Mouse (Mus musculus): Measurements from ENCODE around the gene Tvp23b. TPM values are rescaled to one million over a fixed set of nuclear protein-coding genes. Genes with fewer than 3 reads are reported as not detected.

Tvp23b gene
- total and polyA plus RNA-seq, 3 experiments: 24.3 to 40.0 TPM; not detected in 1

DNA sequence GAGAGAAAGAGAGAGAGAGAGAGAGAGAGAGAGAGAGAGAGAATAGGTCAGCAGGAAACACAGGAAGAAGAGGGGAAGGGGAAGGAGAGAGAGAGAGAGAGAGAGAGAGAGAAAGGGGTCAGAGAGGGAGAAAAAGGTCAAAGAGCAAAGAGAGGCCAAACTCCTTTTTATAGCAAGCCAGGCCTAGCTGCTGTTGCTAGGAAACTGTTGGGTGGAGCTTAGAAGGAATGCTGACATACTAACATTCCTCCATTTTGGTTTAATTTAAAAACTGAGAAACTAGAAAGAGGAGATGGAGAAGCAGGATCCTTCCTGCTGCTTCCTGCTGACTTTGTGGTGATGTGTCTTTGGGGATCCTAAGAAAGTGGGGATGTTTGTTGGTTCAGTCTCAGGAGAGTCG is 3.6 kb upstream of the Tvp23b start:
- no peak overlapping the region for H3K4me3 ChIP-seq (ENCODE audit: control insufficient read depth in 1 of 2, insufficient read depth in 1 of 2, low read depth in 2 of 2, low read length in 2 of 2)
- peaks cover 0 to 3% of the 10 kb centered on the region in 2 experiments; a peak in 2 of 4 replicates for H3K4me1 ChIP-seq (ENCODE audit: control insufficient read depth in 1 of 2, insufficient read depth in 2 of 2, low read length in 2 of 2)
- TF ChIP-seq POLR2A (IDR thresholded peaks at IDR 0.05; ENCODE audit: control insufficient read depth in 1 of 2, insufficient read depth in 1 of 2, low read depth in 1 of 2, low read length in 2 of 2, poor library complexity in 1 of 2) (no peak), RAD21 (IDR thresholded peaks at IDR 0.05; ENCODE audit: low read depth, low read length) (no peak), CHD1 (IDR thresholded peaks at IDR 0.05; ENCODE audit: low read depth, low read length) (no peak), TBP (IDR thresholded peaks at IDR 0.05; ENCODE audit: low read depth, low read length) (no peak), NELFE (IDR thresholded peaks at IDR 0.05; ENCODE audit: low read depth, low read length) (no peak), MYB (IDR thresholded peaks at IDR 0.05; ENCODE audit: low read depth, low read length) (no peak), GABPA (IDR thresholded peaks at IDR 0.05; ENCODE audit: low read depth, low read length) (no peak), UBTF (IDR thresholded peaks at IDR 0.05; ENCODE audit: borderline replicate concordance, insufficient read depth, low read depth, low read length) (no peak), BHLHE40 (IDR thresholded peaks at IDR 0.05; ENCODE audit: borderline replicate concordance, low read depth, low read length) (no peak)
- peaks cover 6% of the 10 kb centered on the region for H3K79me2 ChIP-seq (ENCODE audit: control insufficient read depth, insufficient read depth, low read length, poor library complexity)
- peaks cover 5 to 12% of the 10 kb centered on the region in 2 experiments for H3K27me3 ChIP-seq (ENCODE audit: control insufficient read depth in 1 of 2, insufficient read depth in 2 of 2, low read length in 2 of 2)
- no peak for DNase-seq (ENCODE audit: low read depth, low spot score)
- peaks cover 0 to 6% of the 10 kb centered on the region in 2 experiments; a peak in 2 of 4 replicates for H3K36me3 ChIP-seq (ENCODE audit: control insufficient read depth in 1 of 2, insufficient read depth in 2 of 2, low read length in 2 of 2)
- no peak overlapping the region for H3K9ac ChIP-seq (ENCODE audit: control insufficient read depth, low read depth, low read length, poor library complexity, severe bottlenecking)
- H3K9me3 ChIP-seq (replicated peaks; ENCODE audit: insufficient read depth, low read length): no peaks in the 10 kb centered on the region
- no peak overlapping the region for H3K27ac ChIP-seq (ENCODE audit: control insufficient read depth, low read depth, low read length)

DNA sequence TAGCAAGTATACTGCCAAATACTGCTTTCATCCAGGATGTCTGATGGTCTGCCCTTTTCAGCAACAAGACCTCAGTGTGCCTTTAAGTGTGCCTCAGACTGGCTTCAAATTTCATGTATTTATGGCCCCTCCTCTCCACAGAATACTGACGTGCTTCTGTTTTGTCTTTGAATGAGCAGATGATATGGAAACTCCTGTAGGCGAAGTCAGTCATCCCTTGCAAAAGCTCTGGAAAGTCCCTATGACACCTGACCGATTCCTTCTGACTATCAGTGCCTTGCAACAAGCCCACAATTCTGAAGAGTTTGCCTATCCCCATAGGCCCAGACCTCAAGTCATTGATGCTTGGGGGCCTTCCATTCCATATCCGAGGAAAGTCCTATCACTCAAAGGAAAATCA is 2.8 kb upstream of the Tvp23b start:
- no peak overlapping the region for H3K9ac ChIP-seq (ENCODE audit: control insufficient read depth, low read depth, low read length, poor library complexity, severe bottlenecking)
- no peak for TF ChIP-seq POLR2AphosphoS5 (IDR thresholded peaks at IDR 0.05; ENCODE audit: borderline replicate concordance, low read depth, low read length)
- TF ChIP-seq TCF12 (IDR thresholded peaks at IDR 0.05; ENCODE audit: low read depth, low read length): no peak
- TF ChIP-seq USF1 (IDR thresholded peaks at IDR 0.05; ENCODE audit: low read depth, low read length): no peak
- TF ChIP-seq NELFE (IDR thresholded peaks at IDR 0.05; ENCODE audit: low read depth, low read length): no peak
- no peak for TF ChIP-seq TBP (IDR thresholded peaks at IDR 0.05; ENCODE audit: low read depth, low read length)
- no peak for TF ChIP-seq MAZ (IDR thresholded peaks at IDR 0.05; ENCODE audit: low read depth, low read length)
- no peak for TF ChIP-seq RAD21 (IDR thresholded peaks at IDR 0.05; ENCODE audit: low read depth, low read length)
- TF ChIP-seq MXI1 (IDR thresholded peaks at IDR 0.05; ENCODE audit: low read depth, low read length): no peak
- no peak for TF ChIP-seq POLR2AphosphoS2 (IDR thresholded peaks at IDR 0.05; ENCODE audit: low read length)
- no peak for TF ChIP-seq POLR2A (IDR thresholded peaks at IDR 0.05; ENCODE audit: control insufficient read depth in 1 of 2, insufficient read depth in 1 of 2, low read depth in 1 of 2, low read length in 2 of 2, poor library complexity in 1 of 2)
- TF ChIP-seq ZNF384 (IDR thresholded peaks at IDR 0.05; ENCODE audit: low read depth, low read length): no peak
- no peak for TF ChIP-seq E2F4 (IDR thresholded peaks at IDR 0.05; ENCODE audit: borderline replicate concordance, low read depth, low read length)
- TF ChIP-seq ETS1 (IDR thresholded peaks at IDR 0.05; ENCODE audit: low read depth, low read length): no peak
- no peak for TF ChIP-seq ZC3H11A (IDR thresholded peaks at IDR 0.05; ENCODE audit: low read depth, low read length)
- TF ChIP-seq SMC3 (IDR thresholded peaks at IDR 0.05; ENCODE audit: low read depth, low read length): no peak
- no peak for TF ChIP-seq EP300 (IDR thresholded peaks at IDR 0.05; ENCODE audit: low read depth in 1 of 2, low read length in 2 of 2)
- no peak for TF ChIP-seq CTCF (IDR thresholded peaks at IDR 0.05 in 2 of 3, conservative IDR thresholded peaks at IDR 0.05 in 1 of 3; ENCODE audit: control insufficient read depth in 1 of 3, insufficient read depth in 1 of 3, low read depth in 2 of 3, low read length in 3 of 3, poor library complexity in 1 of 3, severe bottlenecking in 1 of 3)
- TF ChIP-seq NRF1 (IDR thresholded peaks at IDR 0.05; ENCODE audit: insufficient read depth, low read depth, low read length, poor library complexity, severe bottlenecking): no peak
- no peak for DNase-seq (ENCODE audit: low read depth, low spot score)
- H3K27me3 ChIP-seq (ENCODE audit: control insufficient read depth in 1 of 2, insufficient read depth in 2 of 2, low read length in 2 of 2): peaks cover 4 to 12% of the 10 kb centered on the region in 2 experiments
- no peaks in the 10 kb centered on the region for H3K9me3 ChIP-seq (replicated peaks; ENCODE audit: insufficient read depth, low read length)
- H3K36me3 ChIP-seq (ENCODE audit: control insufficient read depth in 1 of 2, insufficient read depth in 2 of 2, low read length in 2 of 2): peaks cover 0 to 9% of the 10 kb centered on the region in 2 experiments; a peak in 2 of 4 replicates
- peaks cover 0 to 3% of the 10 kb centered on the region in 2 experiments; a peak in 2 of 4 replicates for H3K4me1 ChIP-seq (ENCODE audit: control insufficient read depth in 1 of 2, insufficient read depth in 2 of 2, low read length in 2 of 2)
- peaks cover 6% of the 10 kb centered on the region for H3K79me2 ChIP-seq (ENCODE audit: control insufficient read depth, insufficient read depth, low read length, poor library complexity)
- no peak overlapping the region for H3K27ac ChIP-seq (ENCODE audit: control insufficient read depth, low read depth, low read length)
- no peak overlapping the region for H3K4me3 ChIP-seq (ENCODE audit: control insufficient read depth in 1 of 2, insufficient read depth in 1 of 2, low read depth in 2 of 2, low read length in 2 of 2)

All from MEL (cell line).